Mouse (Mus musculus): ENCODE data around the gene Pstpip1. TPM values are rescaled to one million over a fixed set of nuclear protein-coding genes. Genes with fewer than 3 reads are reported as not detected.

Pstpip1 gene
- polyA plus RNA-seq, 1 experiment from 2014 or later: 3.4 TPM

GRCm38 (mm10) chr9:56166161-56166560 lies 76.4 kb downstream of the Pstpip1 start:
- 38% methylated on average over 5 of the region's 5 CpGs for WGBS
- DNase-seq (ENCODE audit: low spot score): no peak

GRCm38 (mm10) chr9:56167690-56168089 lies 77.9 kb downstream of the Pstpip1 start:
- H3K4me1 ChIP-seq (ENCODE audit: control insufficient read depth, insufficient read depth, low read length): peaks cover 14% of the 10 kb centered on the region
- no peak overlapping the region for H3K27ac ChIP-seq (replicated peaks; ENCODE audit: low read depth, low read length)
- H3K9ac ChIP-seq (ENCODE audit: low read depth, low read length): no peak overlapping the region
- no peak for DNase-seq (ENCODE audit: low spot score)
- ATAC-seq (ENCODE audit: low read depth): no peak
- no peak overlapping the region for H3K4me2 ChIP-seq (ENCODE audit: low read depth, low read length)
- no peaks in the 10 kb centered on the region for H3K36me3 ChIP-seq (ENCODE audit: control insufficient read depth, insufficient read depth, low read length)
- no peak overlapping the region for H3K4me3 ChIP-seq (ENCODE audit: low read depth, low read length)
- 0 out of 2 replicates have a peak, but pooled peaks cover 4% of the 10 kb centered on the region for H3K9me3 ChIP-seq (ENCODE audit: control insufficient read depth, low read length)
- WGBS: 38% methylated on average over 6 of the region's 6 CpGs
- no peaks in the 10 kb centered on the region for H3K27me3 ChIP-seq (replicated peaks; ENCODE audit: control insufficient read depth, insufficient read depth, low read length)

More at GRCm38 (mm10) chr9:56166161-56166560, 76.4 kb downstream of the Pstpip1 start:
- Histone ChIP-seq H3K9ac (ENCODE audit: low read depth, low read length) (no peak overlapping the region), H3K4me1 (ENCODE audit: control insufficient read depth, insufficient read depth, low read length) (peaks cover 14% of the 10 kb centered on the region), H3K36me3 (ENCODE audit: control insufficient read depth, insufficient read depth, low read length) (no peaks in the 10 kb centered on the region), H3K4me3 (ENCODE audit: low read depth, low read length) (no peak overlapping the region), H3K4me2 (ENCODE audit: low read depth, low read length) (no peak overlapping the region), H3K9me3 (ENCODE audit: control insufficient read depth, low read length) (0 out of 2 replicates have a peak, but pooled peaks cover 4% of the 10 kb centered on the region), H3K27me3 (replicated peaks; ENCODE audit: control insufficient read depth, insufficient read depth, low read length) (no peaks in the 10 kb centered on the region), H3K27ac (replicated peaks; ENCODE audit: low read depth, low read length) (peak overlapping the region; percentile 8; the same call in 1 of the 2 replicates)
- ATAC-seq (ENCODE audit: low read depth): no peak

GRCm38 (mm10) chr9:56175316-56175715 lies 85.6 kb downstream of the Pstpip1 start:
- WGBS: 79% methylated on average over 3 of the region's 3 CpGs
- Histone ChIP-seq H3K36me3 (ENCODE audit: control insufficient read depth, insufficient read depth, low read length) (no peaks in the 10 kb centered on the region), H3K9ac (ENCODE audit: low read depth, low read length) (no peak overlapping the region), H3K9me3 (ENCODE audit: control insufficient read depth, low read length) (0 out of 2 replicates have a peak, but pooled peaks cover 2% of the 10 kb centered on the region), H3K4me3 (ENCODE audit: low read depth, low read length) (no peak overlapping the region), H3K27me3 (replicated peaks; ENCODE audit: control insufficient read depth, insufficient read depth, low read length) (no peaks in the 10 kb centered on the region), H3K4me1 (ENCODE audit: control insufficient read depth, insufficient read depth, low read length) (no peaks in the 10 kb centered on the region), H3K27ac (replicated peaks; ENCODE audit: low read depth, low read length) (no peak overlapping the region), H3K4me2 (ENCODE audit: low read depth, low read length) (no peak overlapping the region)
- DNase-seq (ENCODE audit: low spot score) (no peak), ATAC-seq (ENCODE audit: low read depth) (no peak)

- H3K27ac ChIP-seq (replicated peaks; ENCODE audit: low read depth, low read length): no peak overlapping the region
- H3K9me3 ChIP-seq (ENCODE audit: control insufficient read depth, low read length): no peaks in the 10 kb centered on the region
- ATAC-seq (ENCODE audit: low read depth): no peak
- WGBS: 70% methylated on average over 4 of the region's 4 CpGs
- no peak overlapping the region for H3K4me3 ChIP-seq (ENCODE audit: low read depth, low read length)
- no peak overlapping the region for H3K9ac ChIP-seq (ENCODE audit: low read depth, low read length)
- H3K4me1 ChIP-seq (ENCODE audit: control insufficient read depth, insufficient read depth, low read length): no peaks in the 10 kb centered on the region
- no peak for DNase-seq (ENCODE audit: low spot score)
- no peak overlapping the region for H3K4me2 ChIP-seq (ENCODE audit: low read depth, low read length)
- no peaks in the 10 kb centered on the region for H3K36me3 ChIP-seq (ENCODE audit: control insufficient read depth, insufficient read depth, low read length)
- no peaks in the 10 kb centered on the region for H3K27me3 ChIP-seq (replicated peaks; ENCODE audit: control insufficient read depth, insufficient read depth, low read length)
Observed at GRCm38 (mm10) chr9:56177354-56177753, 87.6 kb downstream of the Pstpip1 start.

Other genes starting within 250 kb of the Pstpip1 start
- gene Scaper, start 151.8 kb upstream of the Pstpip1 start, polyA plus RNA-seq (2014; fragmentation: Nextera tagmentation; extraction: Ambion mirVana): 12.2 and 14.4 TPM in 2 replicates
- gene 4930563M21Rik, start 79.4 kb upstream of the Pstpip1 start, polyA plus RNA-seq (2014; fragmentation: Nextera tagmentation; extraction: Ambion mirVana): not detected in 2 replicates
- gene Rcn2, start 48.1 kb upstream of the Pstpip1 start, polyA plus RNA-seq (2014; fragmentation: Nextera tagmentation; extraction: Ambion mirVana): 250 and 274 TPM in 2 replicates
- gene Tspan3, start 75.5 kb downstream of the Pstpip1 start, polyA plus RNA-seq (2014; fragmentation: Nextera tagmentation; extraction: Ambion mirVana): 509 and 543 TPM in 2 replicates

Data from embryonic facial prominence, embryonic 14.5 days (tissue).